Mouse (Mus musculus) forebrain, embryonic 16.5 days (tissue): ENCODE measurements around the gene Palm2. TPM values are rescaled to one million over a fixed set of nuclear protein-coding genes. Genes with fewer than 3 reads are reported as not detected.

Experiments
- ATAC-seq: fragments of 200-750 bp; cut with Nextera tagmentation; 2 replicates; pipeline ENCODE4 v1.8.0; 2017; ENCODE audit warnings: mild to moderate bottlenecking, moderate library complexity
- H3K27ac ChIP-seq: fragments of 300-500 bp; sonication (generic); 2 replicates; pipeline ENCODE4 v1.5.1; 2014; ENCODE audit warnings: low read length, control low read depth
- H3K27me3 ChIP-seq: fragments of 300-500 bp; sonication (generic); replicated peaks from 2 replicates; pipeline ENCODE4 v1.6.1; 2014; ENCODE audit warnings: low read length; ENCODE audit not compliant: control insufficient read depth, insufficient read depth
- H3K36me3 ChIP-seq: fragments of 300-500 bp; sonication (generic); 2 replicates; pipeline ENCODE4 v1.6.1; 2014; ENCODE audit not compliant: control insufficient read depth, insufficient read depth
- H3K4me1 ChIP-seq: fragments of 300-500 bp; sonication (generic); replicated peaks from 2 replicates; pipeline ENCODE4 v1.6.1; 2014; ENCODE audit warnings: low read length; ENCODE audit not compliant: control insufficient read depth, insufficient read depth
- H3K4me2 ChIP-seq: fragments of 300-500 bp; sonication (generic); 2 replicates; pipeline ENCODE4 v1.6.1; 2014; ENCODE audit warnings: mild to moderate bottlenecking, low read length, control low read depth
- H3K4me3 ChIP-seq: fragments of 300-500 bp; sonication (generic); replicated peaks from 2 replicates; pipeline ENCODE4 v1.5.1; 2014; ENCODE audit warnings: mild to moderate bottlenecking, low read length, control low read depth
- H3K9ac ChIP-seq: fragments of 300-500 bp; sonication (generic); replicated peaks from 2 replicates; pipeline ENCODE4 v1.6.1; 2014; ENCODE audit warnings: low read depth, low read length, control low read depth
- H3K9me3 ChIP-seq: fragments of 300-500 bp; sonication (generic); 2 replicates; pipeline ENCODE4 v1.6.1; 2016; ENCODE audit warnings: low read length; ENCODE audit not compliant: control insufficient read depth
- WGBS: fragments of 180-500 bp; shearing (Covaris S2); extraction: QIAGEN DNeasy Blood & Tissue Kit; methylation state at CpG from one replicate; pipeline ENCODE4 v1.1.7; 2014; 5-methylcytosine and 5-hydroxymethylcytosine counted together
- polyA plus RNA-seq: library from polyadenylated mRNA; unstranded; fragments of >200 nt; fragmentation: Nextera tagmentation; extraction: Ambion mirVana; gene quantifications from 2 replicates; pipeline ENCODE4 v1.2.1, GENCODE M21; 2015

Gene Palm2
- polyA plus RNA-seq, 1 experiment from 2014 or later = 14.2 TPM

DNA sequence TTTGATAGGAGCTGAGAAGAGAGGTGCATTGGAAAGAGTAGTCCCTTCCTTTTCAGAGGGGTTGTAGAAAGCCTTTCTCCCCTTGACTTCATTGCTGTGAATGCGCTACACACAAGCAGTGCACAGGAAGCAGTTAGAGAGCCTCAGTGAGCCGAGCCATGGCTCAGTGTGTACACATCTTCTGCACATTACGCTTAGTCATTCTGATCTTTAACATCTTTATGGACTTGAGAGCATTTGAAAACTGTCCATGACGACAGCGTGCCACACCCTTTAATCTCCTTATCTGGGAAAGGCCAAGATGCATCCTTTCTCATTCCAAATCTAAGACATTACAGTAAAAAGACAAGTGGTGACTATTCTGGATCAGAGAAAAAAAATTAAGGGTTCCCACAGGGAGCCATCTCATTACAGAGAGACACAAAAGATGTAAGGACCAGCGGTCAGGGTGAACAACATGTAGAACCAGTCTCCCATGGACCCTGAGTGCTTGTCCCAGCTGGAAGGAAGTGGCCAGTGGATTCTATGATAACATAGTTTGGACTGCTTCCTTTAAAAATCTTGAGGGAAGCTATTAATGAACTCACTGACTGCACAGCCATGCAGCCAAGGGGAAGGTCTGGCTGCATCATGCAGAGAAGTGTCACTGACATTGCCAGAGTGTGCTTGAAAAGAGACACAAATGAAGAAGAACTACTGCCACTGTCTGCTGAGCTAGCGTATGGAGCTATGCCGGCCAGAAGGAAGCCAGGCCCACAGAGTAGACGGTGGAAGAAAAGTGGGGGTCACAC lies 91.4 kb downstream of the Palm2 start:
- Histone ChIP-seq H3K4me2 (no peak overlapping the region), H3K36me3 (no peaks in the 10 kb centered on the region), H3K9me3 (no peaks in the 10 kb centered on the region), H3K27me3 (no peaks in the 10 kb centered on the region), H3K4me3 (no peak overlapping the region), H3K9ac (no peak overlapping the region), H3K4me1 (no peaks in the 10 kb centered on the region), H3K27ac (no peak overlapping the region)
- no peak for ATAC-seq
- 86% methylated on average over 9 of the region's 9 CpGs for WGBS

DNA sequence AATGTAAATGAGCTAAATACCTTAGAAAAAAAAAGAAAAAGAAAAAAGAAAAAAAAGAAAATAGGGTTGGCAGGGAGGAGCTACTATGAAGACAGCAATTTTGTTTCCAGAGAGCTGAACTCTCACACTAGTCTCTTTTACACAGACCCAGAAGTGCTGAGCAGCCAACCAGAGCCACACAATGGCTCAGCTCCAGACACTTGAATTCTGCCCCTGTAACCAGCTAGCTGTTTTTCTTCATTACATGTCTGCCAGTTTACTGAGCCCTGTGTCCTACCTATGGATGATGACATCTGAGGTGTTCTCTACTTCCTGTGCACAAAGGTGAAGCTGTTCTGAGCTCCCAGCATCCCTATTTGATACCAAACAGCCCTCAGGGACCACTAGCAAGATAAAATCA lies 94.2 kb downstream of the Palm2 start:
- no peak for ATAC-seq
- Histone ChIP-seq H3K27me3 (no peaks in the 10 kb centered on the region), H3K4me3 (no peak overlapping the region), H3K4me1 (no peaks in the 10 kb centered on the region), H3K27ac (no peak overlapping the region), H3K9ac (no peak overlapping the region), H3K9me3 (no peaks in the 10 kb centered on the region), H3K36me3 (no peaks in the 10 kb centered on the region), H3K4me2 (no peak overlapping the region)

DNA sequence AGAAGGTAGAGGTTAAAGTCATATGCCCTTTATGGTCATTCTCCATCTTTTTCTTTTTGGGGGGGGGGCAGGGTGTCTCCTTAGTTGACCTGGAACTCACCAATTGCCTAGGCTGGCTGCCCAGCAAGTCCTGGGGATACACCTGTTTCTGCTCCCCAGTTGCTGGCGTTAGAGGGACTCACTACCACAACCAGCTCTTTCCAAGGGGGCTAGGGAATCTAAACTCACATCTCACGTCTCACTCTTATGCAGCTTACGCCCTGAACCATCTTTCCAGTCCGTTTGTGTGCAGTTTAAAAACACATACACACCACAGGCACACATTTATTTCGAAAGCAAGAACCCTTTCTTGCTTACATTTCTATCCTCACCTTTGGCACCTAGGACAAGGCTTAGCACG lies 99.6 kb downstream of the Palm2 start:
- Histone ChIP-seq H3K4me3 (no peak overlapping the region), H3K4me2 (no peak overlapping the region), H3K9me3 (no peaks in the 10 kb centered on the region), H3K4me1 (no peaks in the 10 kb centered on the region), H3K27ac (no peak overlapping the region), H3K27me3 (no peaks in the 10 kb centered on the region), H3K36me3 (no peaks in the 10 kb centered on the region), H3K9ac (no peak overlapping the region)
- no peak for ATAC-seq
- WGBS = 84% methylated on average over 6 of the region's 6 CpGs

DNA sequence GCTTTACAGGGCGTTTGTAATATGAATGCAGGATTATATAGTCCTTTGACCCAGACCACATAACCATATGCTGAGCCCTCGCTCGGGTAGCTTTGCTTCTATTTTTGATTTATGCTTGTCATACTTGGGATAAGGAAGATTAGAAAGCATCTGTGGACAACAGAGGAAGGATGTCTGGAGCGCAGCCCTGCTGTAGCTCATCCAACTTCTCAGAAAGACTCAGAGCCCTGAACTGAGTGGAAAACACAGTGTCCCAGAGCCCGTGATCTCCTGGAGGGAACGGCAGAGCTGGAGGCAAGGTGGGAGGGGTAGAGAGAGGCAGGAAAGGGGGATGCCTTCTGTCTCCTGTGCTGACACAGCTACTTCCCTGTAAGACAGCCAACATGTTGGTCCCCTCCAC lies 100.2 kb downstream of the Palm2 start:
- ATAC-seq = no peak
- no peaks in the 10 kb centered on the region for H3K36me3 ChIP-seq
- H3K27me3 ChIP-seq = no peaks in the 10 kb centered on the region
- no peaks in the 10 kb centered on the region for H3K9me3 ChIP-seq
- no peak overlapping the region for H3K4me2 ChIP-seq
- 80% methylated on average over 6 of the region's 6 CpGs for WGBS
- H3K27ac ChIP-seq = no peak overlapping the region
- H3K4me3 ChIP-seq = no peak overlapping the region
- no peak overlapping the region for H3K9ac ChIP-seq
- H3K4me1 ChIP-seq = no peaks in the 10 kb centered on the region

DNA sequence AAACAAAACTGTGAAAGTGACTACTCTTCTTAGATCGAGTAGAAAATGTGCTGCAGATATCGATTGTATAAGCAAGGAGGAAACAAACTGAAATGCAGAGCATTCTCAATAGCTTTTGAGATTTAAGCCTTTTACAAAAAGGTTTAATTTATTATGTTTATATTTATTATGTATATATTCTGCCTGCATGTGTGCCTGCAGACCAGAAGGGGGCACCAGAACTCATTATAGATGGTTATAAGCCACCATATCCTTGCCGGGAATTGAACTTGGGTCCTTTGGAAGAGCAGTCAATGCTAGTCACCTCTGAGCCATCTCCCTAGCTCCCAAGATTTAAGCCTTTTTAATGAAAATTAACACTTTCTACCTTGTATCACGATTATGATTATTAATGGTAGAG lies 101.0 kb downstream of the Palm2 start:
- Histone ChIP-seq H3K4me2 (no peak overlapping the region), H3K27ac (no peak overlapping the region), H3K4me3 (no peak overlapping the region), H3K4me1 (no peaks in the 10 kb centered on the region), H3K9ac (no peak overlapping the region), H3K36me3 (no peaks in the 10 kb centered on the region), H3K27me3 (no peaks in the 10 kb centered on the region), H3K9me3 (no peaks in the 10 kb centered on the region)
- no peak for ATAC-seq
- 93% methylated on average over 4 of the region's 4 CpGs for WGBS

- no peak for ATAC-seq
- Histone ChIP-seq H3K27me3 (no peaks in the 10 kb centered on the region), H3K9me3 (no peaks in the 10 kb centered on the region), H3K9ac (no peak overlapping the region), H3K4me3 (no peak overlapping the region), H3K36me3 (no peaks in the 10 kb centered on the region), H3K4me1 (no peaks in the 10 kb centered on the region), H3K27ac (no peak overlapping the region), H3K4me2 (no peak overlapping the region)
- 8% methylated on average over 4 of the region's 4 CpGs for WGBS
Observed at GRCm38 (mm10) chr4:57538029-57538688, 104.1 kb downstream of the Palm2 start.

GRCm38 (mm10) chr4:57543692-57544256 lies 109.7 kb downstream of the Palm2 start:
- Histone ChIP-seq H3K27me3 (no peaks in the 10 kb centered on the region), H3K27ac (no peak overlapping the region), H3K36me3 (no peaks in the 10 kb centered on the region), H3K9me3 (no peaks in the 10 kb centered on the region), H3K4me3 (no peak overlapping the region), H3K4me2 (no peak overlapping the region), H3K9ac (no peak overlapping the region), H3K4me1 (no peaks in the 10 kb centered on the region)
- peak; percentile 65 for ATAC-seq
- WGBS = 3% methylated on average over 6 of the region's 6 CpGs

- no peak overlapping the region for H3K4me2 ChIP-seq
- no peaks in the 10 kb centered on the region for H3K4me1 ChIP-seq
- WGBS = 81% methylated on average over 7 of the region's 7 CpGs
- H3K27me3 ChIP-seq = no peaks in the 10 kb centered on the region
- H3K9ac ChIP-seq = no peak overlapping the region
- H3K9me3 ChIP-seq = no peaks in the 10 kb centered on the region
- no peaks in the 10 kb centered on the region for H3K36me3 ChIP-seq
- H3K4me3 ChIP-seq = no peak overlapping the region
- no peak for ATAC-seq
- no peak overlapping the region for H3K27ac ChIP-seq
Observed at GRCm38 (mm10) chr4:57547785-57548184, 113.7 kb downstream of the Palm2 start.

DNA sequence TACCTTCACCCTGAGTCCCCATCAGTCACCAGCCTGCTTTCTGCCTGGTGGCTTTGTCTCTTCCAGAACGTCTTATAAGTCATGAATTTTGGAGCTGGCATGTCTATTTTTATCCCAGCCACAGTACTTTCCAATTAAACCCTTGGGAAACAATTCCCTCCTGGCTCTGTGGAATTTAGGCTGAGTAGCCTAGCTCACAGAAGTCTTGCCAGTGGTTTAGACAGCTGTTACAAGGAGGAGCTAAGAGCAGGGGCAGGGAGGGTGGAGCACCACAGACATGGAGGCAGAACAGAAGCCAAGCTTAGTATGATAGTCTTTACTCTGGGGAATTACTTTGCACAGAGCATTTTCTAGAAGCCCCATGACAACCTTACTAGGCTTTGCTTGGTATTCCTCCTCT lies 116.2 kb downstream of the Palm2 start:
- no peaks in the 10 kb centered on the region for H3K9me3 ChIP-seq
- no peaks in the 10 kb centered on the region for H3K4me1 ChIP-seq
- H3K4me2 ChIP-seq = no peak overlapping the region
- H3K36me3 ChIP-seq = no peaks in the 10 kb centered on the region
- H3K9ac ChIP-seq = no peak overlapping the region
- no peak overlapping the region for H3K4me3 ChIP-seq
- no peak for ATAC-seq
- no peak overlapping the region for H3K27ac ChIP-seq
- 34% methylated on average over 1 of the region's 1 CpGs for WGBS
- no peaks in the 10 kb centered on the region for H3K27me3 ChIP-seq
